Mouse (Mus musculus) cerebellum, adult 2 months (tissue): ENCODE measurements at regions not wholly inside any gene's neighbourhood (a gene's known extent, or its start where the extent isn't known, plus 50 kb on each side); places are given as distances from the start of the nearest gene placed in this dataset.

ENCODE experiments used
- DNase-seq, 2 experiments: peaks; one replicate each; pipeline ENCODE4 v3.0.0; 2021
- H3K27ac ChIP-seq: fragments of 200-500 bp; 2 replicates; pipeline ENCODE4 v1.5.1; 2012; ENCODE audit warnings: low read length, control low read depth, inconsistent platforms; ENCODE audit not compliant: insufficient read depth
- H3K27me3 ChIP-seq: fragments of 200-500 bp; 2 replicates; pipeline ENCODE4 v1.6.1; 2012; ENCODE audit warnings: inconsistent platforms, mild to moderate bottlenecking, low read length, moderate library complexity; ENCODE audit not compliant: control insufficient read depth, insufficient read depth
- H3K4me1 ChIP-seq: fragments of 200-500 bp; 2 replicates; pipeline ENCODE4 v1.6.1; 2011; ENCODE audit warnings: low read length; ENCODE audit not compliant: control insufficient read depth, insufficient read depth
- H3K4me3 ChIP-seq: fragments of 200-500 bp; replicated peaks from 2 replicates; pipeline ENCODE3; 2011; ENCODE audit warnings: mild to moderate bottlenecking, low read depth, low read length, control low read depth; ENCODE audit not compliant: insufficient read depth
- CTCF ChIP-seq: fragments of 200-500 bp; IDR thresholded peaks from 2 replicates; pipeline ENCODE4 v1.5.1; 2011; ENCODE audit warnings: low read depth, mild to moderate bottlenecking, control low read depth, low read length, moderate library complexity, borderline replicate concordance; ENCODE audit not compliant: insufficient read depth
- POLR2A ChIP-seq: fragments of 200-500 bp; IDR thresholded peaks from 2 replicates; pipeline ENCODE4 v1.6.1; 2011; ENCODE audit warnings: low read length, control low read depth, borderline replicate concordance; ENCODE audit not compliant: insufficient read depth
- WGBS: fragments of 180-500 bp; shearing (Covaris S2); methylation state at CpG from one replicate; pipeline ENCODE4 v1.1.7; 2018; 5-methylcytosine and 5-hydroxymethylcytosine counted together

DNA sequence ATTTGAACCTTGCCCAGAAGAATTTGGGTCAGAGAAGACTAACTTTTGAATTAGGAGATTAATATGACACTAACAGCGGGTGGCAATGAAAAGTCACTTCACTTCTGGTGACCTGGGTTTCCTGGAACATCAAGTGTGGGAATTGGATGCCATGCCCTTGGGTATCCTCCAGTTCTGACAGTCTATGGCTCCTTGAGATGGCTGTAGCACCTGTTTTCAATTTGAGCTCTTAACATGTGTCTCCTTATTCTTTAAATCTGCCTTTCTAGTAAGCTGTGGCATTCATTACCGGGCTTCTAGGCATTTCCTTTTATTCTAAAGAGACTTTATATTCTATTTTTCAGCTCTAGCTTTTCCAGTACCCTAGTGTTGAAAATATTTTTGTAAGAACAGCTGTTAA is 164.9 kb upstream of the Gypa start:
- TF ChIP-seq POLR2A: no peak
- TF ChIP-seq CTCF: no peak
- WGBS: 87% methylated on average over 2 of the region's 2 CpGs
- H3K4me1 ChIP-seq: no peaks in the 10 kb centered on the region
- no peaks in the 10 kb centered on the region for H3K27me3 ChIP-seq
- no peak overlapping the region for H3K27ac ChIP-seq
- no peak overlapping the region for H3K4me3 ChIP-seq
- no peak for DNase-seq

GRCm38 (mm10) chr8:80325859-80326258 is 167.7 kb upstream of the Gypa start:
- 81% methylated on average over 3 of the region's 3 CpGs for WGBS
- DNase-seq: no peak
- TF ChIP-seq CTCF (no peak), POLR2A (no peak)

DNA sequence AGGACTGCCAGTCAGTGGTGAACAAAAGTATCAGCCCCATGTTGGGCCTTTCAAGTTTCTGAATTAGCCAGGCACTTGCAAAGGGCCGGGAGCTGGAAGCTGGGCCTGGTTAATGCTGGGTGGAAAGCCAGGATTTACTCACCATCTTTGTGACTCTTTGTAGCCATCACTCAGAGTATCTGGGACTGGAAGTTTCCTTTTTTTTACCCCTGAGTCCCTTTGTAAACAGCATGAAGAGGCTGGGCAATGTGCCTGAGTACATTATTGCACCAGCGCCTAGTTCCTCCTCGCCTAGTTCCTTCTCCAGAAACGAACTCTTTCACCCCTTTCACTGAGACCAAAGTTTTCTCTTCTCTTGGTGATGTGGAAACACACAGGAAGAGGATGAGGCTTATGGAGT is 168.4 kb upstream of the Gypa start:
- H3K4me1 ChIP-seq: no peaks in the 10 kb centered on the region
- no peaks in the 10 kb centered on the region for H3K27me3 ChIP-seq
- H3K27ac ChIP-seq: no peak overlapping the region
- 67% methylated on average over 4 of the region's 4 CpGs for WGBS
- no peak overlapping the region for H3K4me3 ChIP-seq
- no peak for DNase-seq
- no peak for TF ChIP-seq POLR2A
- TF ChIP-seq CTCF: no peak

More at GRCm38 (mm10) chr8:80325859-80326258, 167.7 kb upstream of the Gypa start:
- no peak overlapping the region for H3K4me3 ChIP-seq
- H3K27ac ChIP-seq: no peak overlapping the region
- H3K4me1 ChIP-seq: no peaks in the 10 kb centered on the region
- no peaks in the 10 kb centered on the region for H3K27me3 ChIP-seq

DNA sequence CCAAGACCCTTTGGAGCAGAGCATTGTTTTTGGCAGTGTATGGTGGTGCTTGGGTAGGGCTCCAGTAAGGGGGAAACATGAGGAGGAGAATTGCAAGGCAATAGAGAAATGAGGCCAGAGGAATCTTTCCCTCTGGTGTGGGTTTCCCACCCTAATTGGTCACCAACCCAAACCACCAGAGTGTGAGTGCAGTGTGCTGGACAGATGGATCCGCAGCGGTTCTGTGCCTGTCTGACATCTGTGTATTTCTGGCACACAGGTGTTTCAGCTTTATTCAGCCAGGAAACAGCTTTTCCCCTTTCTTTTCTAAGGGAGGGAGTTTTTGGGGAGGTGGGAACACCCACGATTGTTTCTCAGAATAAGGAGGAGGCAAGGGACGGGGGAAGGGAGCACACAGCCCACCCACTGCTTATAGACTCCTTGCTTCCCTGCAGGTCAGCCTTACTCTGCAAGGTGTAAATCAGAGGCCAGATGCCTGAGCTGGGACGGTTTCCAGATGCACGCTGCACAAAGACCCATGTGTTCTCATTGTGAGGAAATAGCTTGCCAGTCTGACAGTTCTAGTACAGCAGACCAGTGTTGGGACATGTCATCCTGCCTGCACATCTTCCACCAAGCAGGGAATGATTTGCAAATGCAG is 175.2 kb upstream of the Gypa start:
- DNase-seq: no peak
- no peak overlapping the region for H3K4me3 ChIP-seq
- no peak overlapping the region for H3K27ac ChIP-seq
- no peaks in the 10 kb centered on the region for H3K27me3 ChIP-seq
- no peaks in the 10 kb centered on the region for H3K4me1 ChIP-seq
- WGBS: 33% methylated on average over 6 of the region's 6 CpGs
- TF ChIP-seq CTCF: no peak
- no peak for TF ChIP-seq POLR2A

- Histone ChIP-seq H3K4me3 (peak overlapping the region; percentile 71), H3K27ac (no peak overlapping the region), H3K4me1 (no peaks in the 10 kb centered on the region), H3K27me3 (no peaks in the 10 kb centered on the region)
- WGBS: 4% methylated on average over 13 of the region's 13 CpGs
- no peak for TF ChIP-seq POLR2A
- TF ChIP-seq CTCF: no peak
- DNase-seq: peak; percentile 40 to 47
These were observed 178.2 kb upstream of the Gypa start for GRCm38 (mm10) chr8:80315371-80315770.

DNA sequence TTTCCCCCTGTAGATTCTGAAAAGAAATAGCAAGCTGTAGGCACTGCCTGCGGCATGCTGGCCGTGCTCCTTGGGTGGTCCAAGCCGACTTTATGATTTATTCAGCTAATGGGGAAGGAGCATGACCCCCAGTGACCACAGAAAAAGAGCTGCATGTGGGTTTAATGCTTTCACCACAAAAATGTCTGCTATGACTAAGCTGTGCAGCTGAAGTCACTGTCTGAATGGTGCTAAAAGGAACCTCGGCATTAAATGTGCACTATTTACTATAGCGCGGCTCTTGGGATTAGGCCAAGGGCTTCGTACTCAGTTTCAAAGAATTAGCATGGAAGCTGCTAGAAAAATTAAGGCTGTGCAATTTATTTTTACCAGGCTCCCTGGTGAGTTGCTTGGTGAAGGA is 178.8 kb upstream of the Gypa start:
- peak overlapping the region; percentile 4 for H3K4me3 ChIP-seq
- peak; percentile 11 to 17 for DNase-seq

DNA sequence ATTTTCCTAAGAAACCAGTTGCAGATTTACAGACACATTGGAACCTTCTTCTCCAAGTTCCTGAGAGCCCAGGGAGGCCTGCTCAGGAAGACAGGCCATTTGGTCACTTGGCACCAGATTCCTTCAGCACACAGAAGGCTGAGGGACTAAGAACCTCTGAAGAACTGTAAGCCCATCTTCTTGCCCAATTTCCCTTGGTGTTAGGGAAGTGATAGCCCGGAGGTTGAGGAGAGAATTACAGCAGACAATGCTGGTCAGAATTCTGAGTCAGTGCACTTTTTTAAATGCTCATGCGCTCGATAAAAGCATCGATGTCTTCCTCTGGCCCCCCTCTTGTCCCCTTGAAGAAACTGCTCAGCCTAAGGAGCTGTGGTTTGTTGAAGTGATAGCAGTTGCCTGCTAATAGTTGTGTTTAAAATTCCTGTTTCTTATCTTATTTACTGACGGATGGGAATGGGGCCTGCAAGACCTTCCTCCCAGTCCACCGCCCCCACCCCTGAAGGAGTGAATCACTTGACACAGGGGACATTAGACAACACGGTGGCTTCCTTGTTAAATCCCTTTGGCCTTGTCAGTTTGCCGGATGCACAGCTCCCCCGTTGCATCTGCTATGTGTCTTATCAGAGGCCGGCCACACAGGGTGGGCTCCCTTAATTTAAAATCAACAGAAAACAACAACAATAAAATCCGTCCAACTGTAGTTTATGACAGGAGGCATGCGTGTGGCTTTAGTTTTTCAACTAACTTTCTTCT is 179.5 kb upstream of the Gypa start:
- Histone ChIP-seq H3K4me1 (no peaks in the 10 kb centered on the region), H3K27ac (no peak overlapping the region), H3K4me3 (no peak overlapping the region), H3K27me3 (no peaks in the 10 kb centered on the region)
- DNase-seq: no peak
- TF ChIP-seq CTCF (no peak), POLR2A (no peak)
- WGBS: 67% methylated on average over 12 of the region's 12 CpGs

More for the DNA sequence above, 178.8 kb upstream of the Gypa start:
- Histone ChIP-seq H3K4me1 (no peaks in the 10 kb centered on the region), H3K27me3 (no peaks in the 10 kb centered on the region), H3K27ac (no peak overlapping the region)
- 5% methylated on average over 7 of the region's 7 CpGs for WGBS
- TF ChIP-seq CTCF: no peak
- TF ChIP-seq POLR2A: no peak

GRCm38 (mm10) chr8:80307761-80308160 is 185.8 kb upstream of the Gypa start:
- Histone ChIP-seq H3K4me3 (no peak overlapping the region), H3K27ac (no peak overlapping the region), H3K4me1 (no peaks in the 10 kb centered on the region), H3K27me3 (no peaks in the 10 kb centered on the region)
- TF ChIP-seq POLR2A (no peak), CTCF (no peak)
- no peak for DNase-seq
- 64% methylated on average over 4 of the region's 4 CpGs for WGBS
